Mouse (Mus musculus) erythroblast, embryonic 14.5 days (primary cell): Measurements from ENCODE around the gene Stn1. TPM values are rescaled to one million over a fixed set of nuclear protein-coding genes. Genes with fewer than 3 reads are reported as not detected.

ENCODE experiments used
- H3K27me3 ChIP-seq: 2 replicates; pipeline ENCODE4 v1.6.1; 2012; ENCODE audit warnings: inconsistent platforms; ENCODE audit not compliant: control insufficient read depth
- H3K36me3 ChIP-seq: 2 replicates; pipeline ENCODE4 v1.6.1; 2012; ENCODE audit warnings: mild to moderate bottlenecking, inconsistent platforms; ENCODE audit not compliant: control insufficient read depth
- H3K4me1 ChIP-seq: 2 replicates; pipeline ENCODE4 v1.6.1; 2012; ENCODE audit warnings: inconsistent platforms; ENCODE audit not compliant: control insufficient read depth
- H3K4me3 ChIP-seq: replicated peaks from 2 replicates; pipeline ENCODE3; 2012; ENCODE audit warnings: moderate library complexity, mild to moderate bottlenecking, inconsistent platforms
- H3K9me3 ChIP-seq: 2 replicates; pipeline ENCODE4 v1.6.1; 2012; ENCODE audit warnings: low read length, inconsistent platforms, mixed read lengths; ENCODE audit not compliant: control insufficient read depth
- GATA1 ChIP-seq: IDR thresholded peaks from 2 replicates; pipeline ENCODE4 v1.6.1; 2012; ENCODE audit warnings: low read length, inconsistent platforms, mixed read lengths
- TAL1 ChIP-seq: IDR thresholded peaks from 3 replicates; pipeline ENCODE4 v1.6.1; 2012; ENCODE audit warnings: low read length, inconsistent platforms, mixed read lengths
- polyA plus RNA-seq: library from polyadenylated mRNA; stranded (reverse); fragments of >175 nt; gene quantifications from 2 replicates; pipeline ENCODE4 v1.2.3, GENCODE M21; 2012

Stn1 gene
- polyA plus RNA-seq, 1 experiment: 0.38 TPM

DNA sequence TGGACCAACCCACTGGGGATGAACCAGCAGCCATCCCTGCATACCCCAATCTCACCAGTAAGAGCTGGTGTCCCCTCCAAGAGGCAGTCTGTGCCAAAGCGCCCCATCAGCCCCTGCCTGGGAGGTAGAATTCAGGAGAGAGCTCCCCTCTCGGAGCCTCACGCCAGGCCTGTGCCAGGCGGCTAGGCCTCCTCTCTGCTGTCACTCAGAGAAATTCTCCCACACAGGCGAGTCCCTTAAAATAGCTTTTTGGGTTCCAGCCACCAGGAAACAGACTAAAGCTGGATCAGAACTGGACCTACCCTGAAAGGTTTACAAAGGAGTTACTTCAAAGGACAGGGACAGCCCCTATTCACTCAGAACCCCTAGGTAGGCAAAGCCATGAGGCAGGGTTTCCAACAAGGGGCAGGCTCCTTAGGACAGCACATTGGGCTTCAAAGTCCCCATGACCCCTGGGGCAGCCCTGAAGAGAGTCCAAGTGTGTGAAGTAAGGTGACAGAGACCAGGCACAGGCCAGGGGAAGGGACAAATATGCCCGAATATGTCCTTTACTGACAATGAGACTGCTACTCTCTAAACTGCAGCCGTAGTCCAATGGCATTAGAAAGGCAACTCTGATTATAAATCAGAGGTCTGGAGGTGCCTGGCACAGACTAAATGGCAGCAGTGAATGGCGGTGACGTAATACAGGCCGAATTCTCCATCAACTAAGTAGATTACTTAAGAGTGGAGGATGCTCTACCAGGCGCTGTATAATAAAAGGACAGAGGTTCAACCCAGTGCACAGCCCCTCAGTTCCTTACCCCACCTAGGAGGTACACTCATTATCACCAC, 82.9 kb downstream of the Stn1 start:
- H3K27me3 ChIP-seq: peaks cover 4% of the 10 kb centered on the region
- H3K36me3 ChIP-seq: no peaks in the 10 kb centered on the region; the same call in 1 of the 2 replicates
- TF ChIP-seq TAL1 (no peak), GATA1 (no peak)
- H3K4me3 ChIP-seq: no peak overlapping the region
- H3K9me3 ChIP-seq: no peaks in the 10 kb centered on the region
- H3K4me1 ChIP-seq: peaks cover 48% of the 10 kb centered on the region

DNA sequence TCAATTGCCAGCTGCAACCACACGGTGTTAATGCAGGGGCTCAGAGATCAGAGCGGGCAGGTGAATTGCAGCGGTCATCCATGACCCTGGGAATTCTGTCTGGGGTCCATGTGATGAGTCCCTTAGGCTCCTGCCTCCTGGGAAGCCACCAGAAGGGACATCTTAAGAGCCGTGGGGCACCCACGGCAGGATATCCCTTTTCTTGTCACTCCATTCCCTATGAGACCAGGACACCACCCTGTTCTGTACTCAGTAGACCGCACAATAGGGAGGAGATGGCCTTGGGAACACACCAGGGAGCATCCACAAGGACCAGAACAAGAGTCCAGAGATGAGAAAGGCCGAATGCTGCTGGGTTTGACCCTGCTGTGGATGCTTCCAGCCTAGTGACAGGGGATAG, 84.0 kb downstream of the Stn1 start:
- no peaks in the 10 kb centered on the region for H3K9me3 ChIP-seq
- peaks cover 2% of the 10 kb centered on the region; the same call in 1 of the 2 replicates for H3K27me3 ChIP-seq
- TF ChIP-seq GATA1 (no peak), TAL1 (no peak)
- H3K4me1 ChIP-seq: peaks cover 55% of the 10 kb centered on the region
- H3K36me3 ChIP-seq: no peaks in the 10 kb centered on the region
- H3K4me3 ChIP-seq: no peak overlapping the region

- no peaks in the 10 kb centered on the region for H3K9me3 ChIP-seq
- TF ChIP-seq GATA1: no peak
- no peak for TF ChIP-seq TAL1
- H3K27me3 ChIP-seq: peaks cover 2% of the 10 kb centered on the region; the same call in 1 of the 2 replicates
- H3K4me1 ChIP-seq: peaks cover 61% of the 10 kb centered on the region
- H3K4me3 ChIP-seq: no peak overlapping the region
- H3K36me3 ChIP-seq: no peaks in the 10 kb centered on the region
Measured at GRCm38 (mm10) chr19:47452682-47453081, 84.6 kb downstream of the Stn1 start.

DNA sequence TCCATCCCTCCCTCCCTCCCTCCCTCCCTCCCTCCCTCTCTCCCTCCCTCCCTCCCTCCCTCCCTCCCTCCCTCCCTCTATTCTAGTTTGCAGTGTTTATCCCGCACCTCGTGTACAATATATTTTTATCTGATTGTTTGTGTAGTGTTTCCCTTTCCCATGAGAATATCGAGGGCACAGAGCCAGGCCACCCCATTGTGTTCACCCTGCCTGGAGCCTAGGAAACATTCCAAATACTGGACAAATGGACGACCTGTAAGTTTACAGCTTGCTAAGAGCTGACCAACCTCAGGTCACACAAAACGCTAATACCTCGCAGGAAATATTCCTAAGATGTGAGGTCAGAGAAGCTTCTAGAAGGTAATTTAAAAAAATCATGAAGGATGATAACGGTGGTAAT, 85.1 kb downstream of the Stn1 start:
- Histone ChIP-seq H3K36me3 (no peaks in the 10 kb centered on the region), H3K4me3 (no peak overlapping the region), H3K9me3 (no peaks in the 10 kb centered on the region), H3K4me1 (peaks cover 61% of the 10 kb centered on the region), H3K27me3 (peaks cover 2% of the 10 kb centered on the region; the same call in 1 of the 2 replicates)
- TF ChIP-seq TAL1 (no peak), GATA1 (no peak)

- Histone ChIP-seq H3K4me1 (peaks cover 66% of the 10 kb centered on the region), H3K27me3 (peaks cover 2% of the 10 kb centered on the region; the same call in 1 of the 2 replicates)
- TF ChIP-seq TAL1 (no peak), GATA1 (no peak)
Measured at GRCm38 (mm10) chr19:47451476-47452113, 85.7 kb downstream of the Stn1 start.

More at GRCm38 (mm10) chr19:47451476-47452113, 85.7 kb downstream of the Stn1 start:
- H3K9me3 ChIP-seq: no peaks in the 10 kb centered on the region
- H3K36me3 ChIP-seq: no peaks in the 10 kb centered on the region
- no peak overlapping the region for H3K4me3 ChIP-seq

Other genes with a start within 250 kb of the Stn1 start
- gene Sh3pxd2a, start 73.1 kb downstream of the Stn1 start, polyA plus RNA-seq: 0.10 and 0.13 TPM in 2 replicates
- 0.96 and 1.1 TPM in 2 replicates for gene Slk, start 42.2 kb upstream of the Stn1 start, polyA plus RNA-seq
- gene Col17a1, start 154.6 kb upstream of the Stn1 start, polyA plus RNA-seq: 0.01 TPM in 1 of 2 replicates, not detected in the other
- 0.80 and 0.81 TPM in 2 replicates for gene Sfr1, start 194.2 kb upstream of the Stn1 start, polyA plus RNA-seq